Mouse (Mus musculus): ENCODE results near the gene Ttc28.
"Not testable (repeated sequence)": the region's sequence is repeated elsewhere in the genome, so short reads cannot be mapped to it uniquely, and the experiment has no call there.

Ttc28 gene

GRCm38 (mm10) chr5:111233022-111233709 is 353.6 kb downstream of the Ttc28 start:
- no peak for DNase-seq (ENCODE audit: extremely low read depth, low read depth)

GRCm38 (mm10) chr5:111235131-111235530 is 355.5 kb downstream of the Ttc28 start:
- no peak for DNase-seq (ENCODE audit: extremely low read depth, low read depth)

GRCm38 (mm10) chr5:111237176-111237636 is 357.6 kb downstream of the Ttc28 start:
- no peak for DNase-seq (ENCODE audit: extremely low read depth, low read depth)

- peak; percentile 6 for DNase-seq (ENCODE audit: extremely low read depth, low read depth)
These were observed 359.6 kb downstream of the Ttc28 start for GRCm38 (mm10) chr5:111239223-111239622.

- DNase-seq (ENCODE audit: extremely low read depth, low read depth) = no peak
These were observed 363.9 kb downstream of the Ttc28 start for GRCm38 (mm10) chr5:111243447-111244040.

GRCm38 (mm10) chr5:111244061-111244460 is 364.5 kb downstream of the Ttc28 start:
- DNase-seq (ENCODE audit: extremely low read depth, low read depth) = no peak

GRCm38 (mm10) chr5:111247571-111248265 is 368.1 kb downstream of the Ttc28 start:
- no peak for DNase-seq (ENCODE audit: extremely low read depth, low read depth)

- no peak for DNase-seq (ENCODE audit: extremely low read depth, low read depth)
These were observed 372.5 kb downstream of the Ttc28 start for GRCm38 (mm10) chr5:111252147-111252546.

GRCm38 (mm10) chr5:111254362-111254761 is 374.8 kb downstream of the Ttc28 start:
- DNase-seq (ENCODE audit: extremely low read depth, low read depth) = no peak

GRCm38 (mm10) chr5:111254781-111255180 is 375.2 kb downstream of the Ttc28 start:
- DNase-seq (ENCODE audit: extremely low read depth, low read depth) = no peak

GRCm38 (mm10) chr5:111256181-111256580 is 376.6 kb downstream of the Ttc28 start:
- DNase-seq (ENCODE audit: extremely low read depth, low read depth) = no peak

- DNase-seq (ENCODE audit: extremely low read depth, low read depth) = no peak
These were observed 377.5 kb downstream of the Ttc28 start for GRCm38 (mm10) chr5:111257127-111257526.

GRCm38 (mm10) chr5:111261162-111261561 is 381.6 kb downstream of the Ttc28 start:
- not testable (repeated sequence) for DNase-seq (ENCODE audit: extremely low read depth, low read depth)

GRCm38 (mm10) chr5:111261733-111262573 is 382.4 kb downstream of the Ttc28 start:
- no peak for DNase-seq (ENCODE audit: extremely low read depth, low read depth)

- DNase-seq (ENCODE audit: extremely low read depth, low read depth) = no peak
These were observed 383.1 kb downstream of the Ttc28 start for GRCm38 (mm10) chr5:111262574-111263239.

GRCm38 (mm10) chr5:111263370-111263769 is 383.8 kb downstream of the Ttc28 start:
- DNase-seq (ENCODE audit: extremely low read depth, low read depth) = no peak

- no peak for DNase-seq (ENCODE audit: extremely low read depth, low read depth)
These were observed 384.9 kb downstream of the Ttc28 start for GRCm38 (mm10) chr5:111264488-111264887.

GRCm38 (mm10) chr5:111266658-111267057 is 387.1 kb downstream of the Ttc28 start:
- no peak for DNase-seq (ENCODE audit: extremely low read depth, low read depth)

GRCm38 (mm10) chr5:111267100-111267499 is 387.5 kb downstream of the Ttc28 start:
- peak; percentile 30 for DNase-seq (ENCODE audit: extremely low read depth, low read depth)

GRCm38 (mm10) chr5:111268852-111269251 is 389.2 kb downstream of the Ttc28 start:
- no peak for DNase-seq (ENCODE audit: extremely low read depth, low read depth)
